Mouse (Mus musculus) Muller cell, postnatal 12 days (primary cell): Measurements from ENCODE around the gene Scn5a.

ENCODE experiments used
- DNase-seq: peaks from one replicate; pipeline ENCODE4 v3.0.0-alpha.2; 2015; ENCODE audit errors: inconsistent ontology term

Scn5a gene

GRCm38 (mm10) chr9:119564803-119565202 is 14.0 kb downstream of the Scn5a start:
- no peak for DNase-seq

GRCm38 (mm10) chr9:119563617-119564016 is 15.2 kb downstream of the Scn5a start:
- peak; percentile 94 for DNase-seq

DNA sequence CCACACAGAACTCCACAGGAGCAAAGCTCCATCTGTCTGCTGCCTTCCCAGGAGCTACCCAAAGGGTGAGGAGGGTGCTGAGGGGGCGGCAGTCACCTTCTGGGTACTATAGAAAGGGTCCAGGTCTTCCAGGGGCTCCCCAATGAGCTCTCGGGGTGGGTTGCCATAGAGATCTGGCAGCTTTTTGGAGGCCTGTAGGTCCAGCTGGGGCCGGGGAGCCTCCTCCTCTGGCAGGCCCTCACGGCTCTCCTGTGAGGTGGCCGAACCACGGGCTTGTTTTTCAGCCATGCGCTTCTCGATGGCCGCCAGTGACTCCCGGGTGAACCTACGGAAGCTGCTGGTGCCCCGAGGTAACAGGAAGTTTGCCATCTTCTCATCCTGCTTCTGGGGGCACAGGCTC is 16.6 kb downstream of the Scn5a start:
- DNase-seq = no peak

DNA sequence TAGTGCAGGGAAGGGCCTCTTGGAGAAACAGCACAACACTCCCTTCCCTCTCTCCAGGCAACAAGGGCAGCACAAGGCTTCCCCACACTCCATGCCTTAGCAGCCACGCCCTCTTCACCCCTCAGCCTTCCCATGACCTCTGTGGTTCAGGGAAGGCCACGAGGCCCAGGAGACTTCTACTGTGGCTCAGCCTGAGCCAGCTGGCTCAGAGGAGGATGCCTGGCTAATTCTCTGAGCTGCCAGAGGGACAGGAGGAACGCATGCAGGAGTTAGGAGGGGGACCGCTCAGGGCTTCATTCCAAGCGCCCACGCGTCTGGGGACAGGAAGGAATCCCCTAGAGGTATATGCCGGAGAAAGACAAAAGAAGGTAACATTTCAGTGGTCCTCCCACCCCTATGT is 17.1 kb downstream of the Scn5a start:
- DNase-seq = peak; percentile 72

GRCm38 (mm10) chr9:119559537-119560276 is 19.1 kb downstream of the Scn5a start:
- no peak for DNase-seq

DNA sequence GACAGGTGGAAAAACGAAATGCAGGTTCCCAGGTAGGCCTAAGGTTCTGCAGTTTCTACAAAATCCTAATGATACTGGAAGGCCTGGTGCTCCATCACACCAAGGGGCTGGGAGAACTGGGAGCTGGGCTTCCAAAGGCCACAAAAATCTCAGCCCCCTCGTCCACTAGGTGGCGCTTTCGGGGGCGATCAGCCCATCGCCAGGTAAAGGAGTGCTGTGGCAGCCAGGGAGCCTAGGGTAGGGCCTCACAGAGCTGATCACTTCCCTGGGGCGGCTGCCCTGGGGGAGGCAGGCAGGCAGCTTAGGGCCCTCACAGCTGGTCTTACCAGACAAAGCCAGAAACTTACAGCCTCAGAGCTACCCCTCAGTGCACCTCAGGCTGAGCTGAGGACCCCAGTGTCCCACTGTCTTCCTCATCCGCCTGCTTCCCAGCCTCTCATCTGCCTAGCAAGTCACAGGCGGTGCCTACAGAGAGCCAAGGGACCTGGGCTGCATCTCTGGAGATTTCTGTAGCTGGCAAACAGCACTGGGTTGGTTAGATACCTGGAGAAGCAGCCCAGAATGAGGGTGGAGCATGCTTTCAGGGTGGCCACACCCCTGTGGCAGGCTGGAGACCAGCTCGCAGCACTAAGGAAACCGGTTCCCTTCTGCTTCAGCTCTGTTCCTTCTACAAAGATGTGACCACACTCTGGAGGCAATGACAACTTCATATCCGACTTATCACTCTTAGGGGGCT is 20.5 kb downstream of the Scn5a start:
- DNase-seq = no peak

GRCm38 (mm10) chr9:119556043-119556442 is 22.8 kb downstream of the Scn5a start:
- DNase-seq = no peak

DNA sequence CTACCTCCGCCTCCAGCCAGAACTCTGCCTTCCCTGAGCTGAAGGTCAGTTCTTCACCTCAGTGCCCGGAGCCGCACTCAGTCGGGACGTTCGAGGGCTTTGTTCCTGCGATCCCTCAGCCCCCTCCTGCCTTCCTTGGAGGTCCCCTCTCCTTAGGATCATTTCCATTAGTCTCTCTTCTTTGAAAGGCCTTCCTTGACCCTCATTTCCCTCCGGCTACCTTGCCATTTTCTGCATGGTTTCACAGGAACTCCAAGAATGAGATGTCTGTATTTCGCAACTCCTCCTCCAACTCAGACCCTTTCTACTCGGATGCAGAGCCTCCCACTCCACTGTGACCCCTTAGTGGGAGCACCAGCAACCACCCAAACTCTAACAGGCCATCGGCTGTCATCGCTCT is 31.3 kb downstream of the Scn5a start:
- peak; percentile 84 for DNase-seq

GRCm38 (mm10) chr9:119547128-119547527 is 31.7 kb downstream of the Scn5a start:
- no peak for DNase-seq

GRCm38 (mm10) chr9:119540726-119541125 is 38.1 kb downstream of the Scn5a start:
- DNase-seq = no peak

- DNase-seq = peak; percentile 76
Measured at GRCm38 (mm10) chr9:119537823-119538222, 41.0 kb downstream of the Scn5a start.

- no peak for DNase-seq
Measured at GRCm38 (mm10) chr9:119531684-119532417, 47.0 kb downstream of the Scn5a start.

DNA sequence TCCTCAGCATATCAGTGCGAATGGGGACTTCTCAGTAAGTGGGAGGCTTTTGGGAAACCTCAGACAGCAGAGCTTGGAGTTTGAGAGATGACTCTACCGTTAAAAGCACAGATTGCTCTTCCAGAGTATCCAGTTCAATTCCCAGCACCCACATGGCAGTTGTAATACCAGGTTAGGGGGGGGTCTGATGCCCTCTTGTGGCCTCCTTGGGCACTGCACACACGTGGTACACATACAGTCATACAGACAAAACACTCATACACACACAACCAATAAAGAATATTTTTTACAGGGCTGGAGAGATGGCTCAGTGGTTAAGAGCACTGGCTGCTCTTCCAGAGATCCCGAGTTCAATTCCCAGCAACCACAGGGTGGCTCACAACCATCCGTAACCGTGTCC is 54.3 kb downstream of the Scn5a start:
- DNase-seq = no peak

GRCm38 (mm10) chr9:119523301-119523700 is 55.5 kb downstream of the Scn5a start:
- peak; percentile 38 for DNase-seq

- DNase-seq = peak; percentile 52
Measured at GRCm38 (mm10) chr9:119519116-119519515, 59.7 kb downstream of the Scn5a start.

GRCm38 (mm10) chr9:119518177-119518576 is 60.6 kb downstream of the Scn5a start:
- no peak for DNase-seq

- DNase-seq = peak; percentile 18
Measured at GRCm38 (mm10) chr9:119517467-119517866, 61.3 kb downstream of the Scn5a start.

- DNase-seq = no peak
Measured at GRCm38 (mm10) chr9:119516815-119517214, 62.0 kb downstream of the Scn5a start.

GRCm38 (mm10) chr9:119515454-119515853 is 63.4 kb downstream of the Scn5a start:
- DNase-seq = no peak

- DNase-seq = no peak
Measured at GRCm38 (mm10) chr9:119514986-119515385, 63.8 kb downstream of the Scn5a start.

GRCm38 (mm10) chr9:119513816-119514215 is 65.0 kb downstream of the Scn5a start:
- no peak for DNase-seq

GRCm38 (mm10) chr9:119512993-119513392 is 65.8 kb downstream of the Scn5a start:
- no peak for DNase-seq
